Mouse (Mus musculus) forebrain, embryonic 11.5 days (tissue): Measurements from ENCODE around the gene Gm3252. TPM values are rescaled to one million over a fixed set of nuclear protein-coding genes. Genes with fewer than 3 reads are reported as not detected.
A peak's percentile ranks its signal among the peaks of the same experiment; 100 is the strongest.
"Not testable (repeated sequence)": the region's sequence is repeated elsewhere in the genome, so short reads cannot be mapped to it uniquely, and the experiment has no call there.

Experiments used
- ATAC-seq: fragments of 200-750 bp; cut with Nextera tagmentation; replicated peaks from 2 replicates; pipeline ENCODE4 v1.8.0; 2017; ENCODE audit warnings: moderate TSS enrichment; ENCODE audit not compliant: low FRiP score
- DNase-seq: peaks from one replicate; pipeline ENCODE4 v3.0.0-alpha.2; 2017; ENCODE audit warnings: low spot score
- H3K27ac ChIP-seq: fragments of 300-500 bp; sonication (generic); 2 replicates; pipeline ENCODE4 v1.5.1; 2014; ENCODE audit warnings: low read depth, low read length
- H3K27me3 ChIP-seq: fragments of 300-500 bp; sonication (generic); 2 replicates; pipeline ENCODE4 v1.6.1; 2014; ENCODE audit warnings: mild to moderate bottlenecking, low read length, mixed read lengths; ENCODE audit not compliant: control insufficient read depth, insufficient read depth
- H3K36me3 ChIP-seq: fragments of 300-500 bp; sonication (generic); 2 replicates; pipeline ENCODE4 v1.6.1; 2014; ENCODE audit warnings: mild to moderate bottlenecking, low read length, moderate library complexity, mixed read lengths; ENCODE audit not compliant: control insufficient read depth, insufficient read depth
- H3K4me1 ChIP-seq: fragments of 300-500 bp; sonication (generic); replicated peaks from 2 replicates; pipeline ENCODE4 v1.6.1; 2014; ENCODE audit warnings: low read length, mixed read lengths; ENCODE audit not compliant: control insufficient read depth, insufficient read depth
- H3K4me2 ChIP-seq: fragments of 300-500 bp; sonication (generic); 2 replicates; pipeline ENCODE4 v1.6.1; 2014; ENCODE audit warnings: low read depth, mild to moderate bottlenecking, low read length, moderate library complexity, mixed read lengths; ENCODE audit not compliant: severe bottlenecking
- H3K4me3 ChIP-seq: fragments of 300-500 bp; sonication (generic); 2 replicates; pipeline ENCODE4 v1.5.1; 2014; ENCODE audit warnings: low read depth, low read length
- H3K9ac ChIP-seq: fragments of 300-500 bp; sonication (generic); 2 replicates; pipeline ENCODE4 v1.6.1; 2014; ENCODE audit warnings: low read length
- H3K9me3 ChIP-seq: fragments of 300-500 bp; sonication (generic); 2 replicates; pipeline ENCODE4 v1.6.1; 2016; ENCODE audit warnings: low read length, mixed read lengths; ENCODE audit not compliant: control insufficient read depth
- WGBS: fragments of 180-500 bp; shearing (Covaris S2); extraction: QIAGEN DNeasy Blood & Tissue Kit; methylation state at CpG from one replicate; pipeline ENCODE4 v1.1.7; 2014; 5-methylcytosine and 5-hydroxymethylcytosine counted together
- polyA plus RNA-seq: library from polyadenylated mRNA; unstranded; fragments of >200 nt; fragmentation: Nextera tagmentation; extraction: Ambion mirVana; gene quantifications from 2 replicates; pipeline ENCODE4 v1.2.1, GENCODE M21; 2014

Gm3252 gene
- 0.45 and 0.53 TPM in 2 replicates for polyA plus RNA-seq

DNA sequence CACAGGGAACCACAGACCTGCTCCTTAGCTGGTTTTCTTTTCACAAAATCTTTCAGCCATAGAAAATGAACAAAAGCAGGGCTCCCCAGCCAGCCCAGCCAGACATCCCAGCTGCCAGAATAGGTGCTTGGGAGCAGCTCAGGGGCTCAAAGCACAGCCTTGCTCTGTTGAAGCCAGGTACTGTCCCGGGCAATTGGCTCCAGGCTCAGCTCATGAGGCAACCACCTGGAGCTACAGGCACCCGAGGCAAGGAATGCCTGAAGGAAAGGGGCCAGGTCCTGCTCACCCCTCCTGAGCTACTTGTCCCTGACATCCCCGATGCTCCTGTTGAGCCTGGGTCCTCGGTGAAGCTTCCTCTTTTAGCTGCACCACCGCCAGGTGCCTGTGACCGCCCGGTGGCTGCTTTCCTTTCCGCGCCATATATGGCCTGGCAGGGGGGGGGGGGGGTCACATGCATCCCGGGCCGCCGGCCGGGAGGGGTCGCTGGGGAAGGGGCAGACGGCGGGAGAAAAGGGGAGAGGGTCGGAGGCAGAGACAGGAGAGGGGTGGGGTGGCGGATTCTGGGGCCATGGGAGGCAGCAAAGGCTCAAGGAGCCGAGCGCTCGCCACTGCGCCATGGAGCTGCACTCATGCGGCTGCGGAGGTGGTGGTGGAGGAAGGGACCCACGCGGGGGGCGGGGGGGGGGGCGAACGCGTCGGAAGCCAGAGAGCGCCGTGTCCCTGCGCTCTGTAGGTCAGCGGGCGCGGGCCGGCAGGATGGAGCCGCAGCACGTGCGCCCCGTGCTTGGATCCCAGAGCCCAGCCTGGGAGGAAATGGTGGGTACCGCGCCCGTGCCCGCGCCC is at the start of gene Gm3252:
Gm3252 (plus strand) TSS at position 738 of the 843 bp plus-strand sequence.
- H3K9me3 ChIP-seq, DNase-seq, H3K27ac ChIP-seq, H3K4me1 ChIP-seq, H3K36me3 ChIP-seq, H3K27me3 ChIP-seq, ATAC-seq, H3K9ac ChIP-seq: not testable (repeated sequence)
- H3K4me2 ChIP-seq, result peak within 1 kb of the TSS; percentile 40; the same call in 1 of the 2 replicates
- H3K4me3 ChIP-seq, result peak within 1 kb of the TSS; percentile 24; the same call in 1 of the 2 replicates
- WGBS, result 3% methylated on average over 5 of the region's 47 CpGs

DNA sequence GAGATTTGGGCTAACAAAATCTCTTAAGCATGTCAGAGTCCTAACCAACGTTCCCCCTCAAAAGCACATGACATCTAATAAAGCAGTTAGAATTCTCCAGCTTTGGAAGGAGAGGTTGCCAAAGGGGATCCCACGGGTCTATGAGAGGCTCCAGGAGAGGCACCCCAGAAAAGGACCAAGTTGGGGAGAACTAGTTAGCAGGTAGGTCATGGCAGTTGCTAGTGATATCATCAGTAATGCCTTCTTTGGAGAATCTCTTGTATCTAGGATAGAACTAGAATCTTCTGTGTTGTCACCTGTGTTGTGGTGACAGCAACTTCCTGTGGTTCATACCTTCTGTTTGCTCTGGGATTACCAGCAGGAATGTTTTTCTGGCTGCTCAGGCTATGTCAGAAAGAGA is 17.6 kb upstream of the Gm3252 start, which contains the start of gene Gm7876:
Gm7876 (plus strand) TSS at position 301 of the 400 bp plus-strand sequence.
- not testable (repeated sequence) for ATAC-seq, H3K27ac ChIP-seq
- WGBS, result 89% methylated on average over 1 of the region's 2 CpGs

DNA sequence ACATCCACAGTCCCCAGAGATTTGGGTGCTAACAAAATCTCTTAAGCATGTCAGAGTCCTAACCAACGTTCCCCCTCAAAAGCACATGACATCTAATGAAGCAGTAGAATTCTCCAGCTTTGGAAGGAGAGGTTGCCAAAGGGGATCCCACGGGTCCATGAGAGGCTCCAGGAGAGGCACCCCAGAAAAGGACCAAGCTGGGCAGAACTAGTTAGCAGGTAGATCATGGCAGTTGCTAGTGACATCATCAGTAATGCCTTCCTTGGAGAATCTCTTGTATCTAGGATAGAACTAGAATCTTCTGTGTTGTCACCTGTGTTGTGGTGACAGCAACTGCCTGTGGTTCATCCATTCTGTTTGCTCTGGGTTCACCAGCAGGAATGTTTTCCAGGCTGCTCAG is 49.5 kb downstream of the Gm3252 start, which contains the start of gene Gm9602:
Gm9602 (plus strand) TSS at position 301 of the 400 bp plus-strand sequence.
- H3K27me3 ChIP-seq, H3K4me3 ChIP-seq, H3K4me2 ChIP-seq, ATAC-seq, H3K27ac ChIP-seq, H3K4me1 ChIP-seq, H3K36me3 ChIP-seq, H3K9ac ChIP-seq, DNase-seq, H3K9me3 ChIP-seq: not testable (repeated sequence)
- WGBS, result 60% methylated on average over 1 of the region's 2 CpGs

More for the DNA sequence above, 17.6 kb upstream of the Gm3252 start, which contains the start of gene Gm7876:
- H3K4me1 ChIP-seq, H3K4me3 ChIP-seq, H3K4me2 ChIP-seq, H3K9me3 ChIP-seq, DNase-seq, H3K9ac ChIP-seq, H3K36me3 ChIP-seq, H3K27me3 ChIP-seq: not testable (repeated sequence)

Other genes starting within 250 kb of the Gm3252 start
- gene Gm3182, start 245.0 kb upstream of the Gm3252 start, polyA plus RNA-seq, result not detected in 2 replicates
- gene Gm3047, start 171.4 kb upstream of the Gm3252 start, polyA plus RNA-seq, result not detected in 2 replicates
- not detected in 2 replicates for gene Gm8159, start 94.4 kb upstream of the Gm3252 start, polyA plus RNA-seq
- gene Gm3239, start 62.6 kb upstream of the Gm3252 start, polyA plus RNA-seq, result not detected in 2 replicates
- not detected in 2 replicates for gene Gm7876, start 17.5 kb upstream of the Gm3252 start, polyA plus RNA-seq
- not detected in 2 replicates for gene Gm9602, start 49.6 kb downstream of the Gm3252 start, polyA plus RNA-seq
- gene Gm3269, start 111.3 kb downstream of the Gm3252 start, polyA plus RNA-seq, result not detected in 2 replicates
- 0.53 and 0.75 TPM in 2 replicates for gene Gm3264, start 128.8 kb downstream of the Gm3252 start, polyA plus RNA-seq
- gene Gm3278, start 165.6 kb downstream of the Gm3252 start, polyA plus RNA-seq, result not detected in 2 replicates